Mouse (Mus musculus) right cerebral cortex, postnatal 4 days (tissue): ENCODE results near the gene Ctcfl.

Experiments used
- DNase-seq: peaks from one replicate; pipeline ENCODE4 v3.0.0-alpha.2; 2022

Ctcfl gene

DNA sequence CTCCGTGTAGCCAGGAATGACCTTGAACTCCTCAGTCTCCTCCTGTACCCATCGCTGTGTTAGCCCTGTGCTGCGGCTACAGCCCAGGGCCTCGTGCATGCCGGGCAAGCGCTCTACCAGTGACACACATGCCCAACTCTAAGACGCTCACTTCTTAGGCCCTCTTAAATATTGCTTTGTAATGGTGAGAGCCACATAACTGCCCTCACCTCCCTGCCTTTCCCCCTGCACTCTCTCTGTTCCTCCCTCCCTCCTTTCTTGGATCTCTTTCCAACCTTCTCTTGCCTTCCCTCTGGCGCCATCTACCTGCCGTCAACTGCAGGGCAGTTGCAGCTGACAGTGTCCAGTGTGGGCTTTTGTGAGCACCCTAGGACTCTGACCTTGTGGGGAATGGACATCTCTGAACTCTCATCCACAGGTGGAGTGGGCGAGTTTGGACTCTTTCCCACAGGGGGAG, 38.5 kb downstream of the Ctcfl start:
- DNase-seq, result peak; percentile 73

DNA sequence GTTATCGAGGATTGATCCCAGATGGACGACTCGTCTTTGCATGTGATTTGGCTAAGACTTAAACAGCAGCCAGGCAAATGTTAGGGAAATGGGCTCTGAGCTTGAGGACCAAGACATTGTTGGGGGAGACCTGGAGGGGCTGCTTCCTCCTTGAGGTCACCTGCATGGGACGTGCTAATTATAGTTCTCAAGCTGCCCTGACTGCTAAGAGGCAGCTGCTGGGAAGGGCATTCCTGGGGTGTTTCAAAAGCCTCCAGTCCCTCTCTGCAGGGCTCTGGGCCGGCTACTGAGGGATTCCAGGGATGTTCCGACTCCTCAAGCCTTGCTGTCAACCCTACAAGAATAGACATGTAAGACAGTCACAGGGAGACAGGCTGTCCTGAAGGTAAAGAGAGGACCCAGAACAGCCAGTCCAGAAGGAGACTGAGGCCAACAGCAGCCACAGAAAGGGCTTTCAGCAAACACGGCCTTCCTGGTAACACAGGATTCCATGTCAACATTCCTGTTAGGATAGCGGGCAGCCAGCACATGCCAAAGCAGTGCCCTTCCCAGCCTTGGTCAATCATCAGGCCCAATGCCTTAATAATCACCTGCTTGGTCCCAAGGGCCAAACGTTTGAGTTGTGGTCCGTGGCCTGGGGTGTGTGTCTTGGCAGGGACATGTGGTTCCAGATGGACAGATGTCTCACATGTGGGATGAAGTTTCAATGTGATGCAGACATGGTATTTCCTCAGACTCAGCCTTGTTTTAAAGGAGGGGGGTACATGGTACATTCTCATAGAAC, 39.4 kb downstream of the Ctcfl start:
- DNase-seq, result no peak

DNA sequence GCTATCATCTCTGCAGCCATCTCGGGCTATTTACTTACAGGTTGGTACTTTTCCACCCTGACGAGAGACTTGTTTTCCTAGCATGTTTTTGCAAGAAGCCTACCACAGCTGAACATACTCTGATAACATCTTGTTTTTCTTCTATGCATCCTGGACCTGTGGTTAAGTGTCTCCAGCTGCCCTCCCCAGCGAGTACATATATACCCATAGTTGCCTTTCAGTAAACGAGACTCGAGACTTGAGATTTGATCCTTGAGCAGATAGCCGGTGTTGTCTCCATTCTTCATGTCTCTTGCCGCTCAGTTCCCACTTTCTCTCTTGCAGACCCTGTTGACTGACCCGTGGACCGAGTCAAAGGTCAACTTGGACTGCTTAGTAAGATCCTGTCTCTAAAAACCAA, 42.4 kb downstream of the Ctcfl start:
- no peak for DNase-seq

DNA sequence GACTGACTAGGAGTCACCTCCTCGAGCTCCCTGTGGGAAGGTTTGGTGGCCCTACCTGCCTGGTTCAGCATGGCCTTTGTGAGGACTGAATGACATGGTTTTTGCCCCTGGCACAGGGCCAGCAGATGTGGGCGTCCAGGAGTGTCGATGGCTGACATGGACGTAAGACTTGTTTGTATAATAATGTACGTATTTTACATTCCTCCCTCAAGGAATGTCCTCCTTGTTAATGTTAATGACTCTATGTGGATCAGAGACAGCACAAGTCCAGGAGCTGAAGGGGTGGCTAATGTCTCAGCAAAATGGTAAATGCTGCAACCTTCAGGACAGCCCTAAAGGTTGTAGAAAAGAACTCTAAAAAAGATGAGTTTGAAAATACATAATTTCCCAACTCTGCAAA, 45.7 kb downstream of the Ctcfl start:
- DNase-seq, result no peak

DNA sequence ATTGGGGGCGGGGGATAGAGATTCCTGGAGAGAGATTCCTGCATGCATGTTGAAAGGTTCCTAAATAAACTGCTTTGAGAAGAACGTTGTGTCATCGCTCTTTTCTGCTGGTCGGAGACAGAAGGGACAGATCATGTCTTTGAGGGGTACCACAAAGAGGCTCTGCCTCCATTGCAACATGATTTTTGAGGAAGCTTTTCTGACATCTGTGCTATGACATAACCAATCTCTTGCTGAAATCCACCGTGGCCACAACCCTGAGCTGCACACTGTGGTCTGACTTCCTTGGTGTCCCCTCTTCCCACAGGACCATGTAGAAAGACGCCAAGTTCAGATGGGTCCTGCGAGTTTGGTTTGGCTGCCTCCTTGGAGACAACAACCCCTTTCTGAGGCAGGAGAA, 46.4 kb downstream of the Ctcfl start:
- DNase-seq, result no peak

DNA sequence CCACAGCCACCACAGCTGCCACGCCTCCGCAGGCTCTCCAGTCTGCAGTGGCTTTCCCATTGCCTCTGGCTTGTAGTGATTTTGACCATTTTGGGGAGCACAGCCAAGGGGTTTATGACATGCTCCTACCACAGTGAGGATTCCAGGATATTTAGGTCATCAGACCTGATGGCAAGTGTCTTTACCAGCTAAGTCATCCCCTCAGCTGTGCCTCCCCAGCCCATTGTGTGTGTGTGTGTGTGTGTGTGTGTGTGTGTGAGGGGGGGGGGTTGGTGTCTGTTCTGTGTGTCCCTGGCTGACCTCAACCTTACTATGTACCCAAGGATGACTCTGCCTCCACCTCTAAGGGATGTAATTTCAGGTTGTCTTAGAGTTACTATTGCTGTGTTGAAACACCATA, 54.5 kb downstream of the Ctcfl start:
- no peak for DNase-seq

DNA sequence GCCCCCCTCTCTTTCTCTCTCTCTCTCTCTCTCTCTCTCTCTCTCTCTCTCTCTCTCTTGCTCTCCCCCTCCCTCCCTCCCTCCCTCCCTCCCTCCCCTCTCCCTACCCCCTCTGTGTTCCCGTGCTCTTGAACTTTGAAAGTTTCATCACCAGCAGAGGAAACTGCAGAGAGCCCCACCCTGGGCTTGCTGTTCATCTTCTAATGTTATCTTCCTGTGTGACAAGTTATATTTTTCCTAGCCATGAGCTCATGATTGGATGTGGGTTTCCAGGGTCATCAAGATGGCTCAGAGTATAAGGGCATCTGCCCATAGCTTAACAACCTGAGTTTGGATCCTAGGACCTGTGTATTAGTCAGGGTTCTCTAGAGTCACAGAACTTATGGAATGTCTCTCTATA, 56.1 kb downstream of the Ctcfl start:
- no peak for DNase-seq

DNA sequence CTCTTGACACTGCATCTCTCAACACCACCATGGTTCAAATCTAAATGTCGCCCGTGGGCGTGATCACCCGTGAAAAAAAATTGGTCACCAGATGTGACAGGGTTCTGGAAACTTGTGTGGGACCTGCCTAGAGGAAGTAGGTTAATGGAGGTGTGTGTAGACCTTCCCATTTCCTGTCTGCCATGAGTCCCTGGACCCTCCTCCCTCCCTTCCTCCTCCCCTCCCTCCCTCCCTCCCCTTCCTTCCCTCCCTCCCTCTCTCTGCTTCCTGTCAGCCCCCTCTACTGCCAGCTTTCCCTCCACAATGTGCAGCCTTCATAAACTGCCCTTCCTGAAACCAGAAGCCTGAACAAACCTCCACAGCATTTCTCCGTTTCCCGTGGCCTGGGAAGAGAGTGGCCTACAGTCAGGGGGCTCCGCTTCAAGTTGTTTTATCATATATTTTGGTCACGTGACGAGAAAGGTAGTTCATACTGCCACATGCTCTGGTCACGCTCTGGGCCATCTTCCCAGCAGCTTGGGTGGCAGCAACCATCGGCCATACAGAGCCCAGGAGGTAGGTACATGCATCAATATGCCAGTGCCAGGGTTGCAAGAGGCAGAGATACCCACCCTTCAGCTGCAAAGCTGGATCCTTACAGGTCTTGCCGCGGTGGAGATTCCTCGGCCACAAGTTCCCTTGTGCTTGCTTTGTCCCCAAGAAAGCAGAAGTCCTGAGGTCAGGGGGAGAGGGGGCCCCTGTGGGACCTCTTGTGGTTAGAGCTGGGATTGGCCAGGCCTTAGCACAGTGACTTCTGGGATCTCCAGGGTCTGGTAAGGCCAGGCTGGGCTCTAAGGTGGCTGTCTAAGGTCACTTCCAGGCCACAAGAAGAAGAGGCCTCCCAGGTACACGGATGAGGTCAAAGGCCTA, 57.6 kb downstream of the Ctcfl start:
- no peak for DNase-seq

DNA sequence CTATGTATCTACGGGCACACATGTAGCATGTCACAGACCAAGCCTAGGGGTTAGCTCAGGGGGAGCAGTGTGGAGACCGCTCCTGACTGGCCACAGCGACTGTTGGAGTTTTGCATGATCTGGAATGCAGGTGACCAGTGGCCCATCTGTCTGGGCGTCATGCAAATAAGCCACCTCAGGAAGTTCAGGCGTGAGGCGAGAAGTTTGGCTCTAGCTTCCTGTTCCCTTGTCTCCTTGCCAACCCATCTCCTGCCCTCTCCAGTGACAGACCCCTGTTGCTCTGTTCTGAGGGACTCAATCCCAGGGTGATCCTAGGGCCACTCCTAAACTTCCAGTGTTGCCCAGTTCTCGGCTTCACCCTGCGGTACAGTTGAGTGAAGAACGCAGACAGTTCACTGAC, 58.9 kb downstream of the Ctcfl start:
- no peak for DNase-seq

DNA sequence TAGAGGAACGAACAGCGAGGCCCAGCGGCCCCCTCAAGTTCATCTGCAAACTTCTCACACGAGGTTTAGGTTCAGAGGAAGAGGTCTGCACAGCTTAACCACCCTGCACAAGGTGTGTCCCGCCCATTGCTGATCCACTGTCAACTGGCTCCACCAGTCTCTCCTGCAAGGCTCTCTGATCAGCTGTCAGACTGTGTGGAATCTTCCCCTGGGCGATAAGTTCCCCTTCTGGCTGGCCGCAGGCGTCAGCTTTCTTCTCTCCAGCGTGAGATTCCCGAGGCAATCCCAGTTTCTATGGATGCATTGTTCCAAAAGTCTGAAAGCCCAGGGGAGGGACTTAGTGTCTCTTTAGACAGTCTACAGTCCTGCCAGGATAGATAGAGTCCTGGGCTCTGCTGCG, 61.1 kb downstream of the Ctcfl start:
- no peak for DNase-seq

DNA sequence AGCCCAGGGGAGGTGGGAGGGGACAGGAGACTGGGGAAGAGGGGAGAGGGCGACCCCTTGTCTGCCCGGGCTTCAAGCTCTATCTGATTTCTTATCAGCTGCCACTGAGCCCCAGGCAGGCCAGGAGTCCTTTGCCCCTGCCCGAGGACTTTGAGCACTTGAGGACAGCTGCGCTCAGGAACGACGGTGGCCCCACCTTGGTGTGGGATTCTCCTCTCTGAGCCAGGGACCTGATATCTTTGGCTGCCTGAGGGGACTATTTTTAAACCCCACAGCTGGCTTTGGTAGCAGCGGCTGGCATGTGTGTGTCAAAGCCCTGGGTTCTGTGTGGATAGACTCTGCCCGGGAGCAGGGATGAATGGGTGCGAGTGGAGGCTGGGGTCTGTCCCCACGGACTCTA, 61.7 kb downstream of the Ctcfl start:
- DNase-seq, result no peak

DNA sequence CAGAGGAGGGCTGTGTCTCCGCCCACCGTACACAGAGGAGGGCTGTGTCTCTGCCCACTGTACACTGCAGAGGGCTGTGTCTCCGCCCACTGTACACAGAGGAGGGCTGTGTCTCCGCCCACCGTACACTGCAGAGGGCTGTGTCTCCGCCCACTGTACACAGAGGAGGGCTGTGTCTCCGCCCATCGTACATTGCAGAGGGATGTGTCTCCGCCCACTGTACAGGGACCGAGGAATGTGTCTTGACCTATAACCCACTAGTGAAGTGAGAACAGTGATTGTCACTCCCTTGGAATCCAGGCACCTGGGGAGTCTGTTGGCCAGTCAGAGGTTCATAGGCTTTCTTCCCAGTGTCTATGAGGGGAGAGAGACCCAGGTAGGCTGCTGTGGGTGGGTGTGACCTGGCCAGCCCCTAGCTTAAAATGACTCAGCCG, 62.4 kb downstream of the Ctcfl start:
- no peak for DNase-seq

DNA sequence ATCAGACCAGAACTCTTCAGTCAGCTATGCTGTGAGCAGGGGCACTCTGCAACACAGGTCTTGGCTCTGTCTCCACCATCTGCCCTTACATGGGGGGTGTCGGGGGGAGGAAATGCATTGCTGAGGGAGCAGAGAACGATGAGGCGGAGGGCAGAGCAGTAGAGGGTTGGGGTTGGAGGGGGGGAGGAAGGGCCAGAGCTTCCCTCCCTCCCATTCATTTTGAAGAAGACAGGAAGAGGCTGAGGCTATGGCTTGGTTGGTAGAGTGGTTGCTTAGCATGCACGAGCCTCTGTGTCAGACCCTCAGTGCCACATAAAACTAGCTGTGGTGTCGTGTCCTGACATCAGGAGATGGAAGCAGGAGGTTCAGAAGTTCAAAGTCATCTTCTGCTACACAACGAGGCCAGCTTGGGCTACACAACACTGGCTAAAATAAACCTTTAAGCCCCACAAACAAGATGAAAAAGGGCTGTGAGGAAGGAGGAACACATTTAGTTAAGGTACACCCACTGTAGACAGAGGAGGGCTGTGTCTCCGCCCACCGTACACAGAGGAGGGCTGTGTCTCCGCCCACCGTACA, 62.9 kb downstream of the Ctcfl start:
- no peak for DNase-seq

DNA sequence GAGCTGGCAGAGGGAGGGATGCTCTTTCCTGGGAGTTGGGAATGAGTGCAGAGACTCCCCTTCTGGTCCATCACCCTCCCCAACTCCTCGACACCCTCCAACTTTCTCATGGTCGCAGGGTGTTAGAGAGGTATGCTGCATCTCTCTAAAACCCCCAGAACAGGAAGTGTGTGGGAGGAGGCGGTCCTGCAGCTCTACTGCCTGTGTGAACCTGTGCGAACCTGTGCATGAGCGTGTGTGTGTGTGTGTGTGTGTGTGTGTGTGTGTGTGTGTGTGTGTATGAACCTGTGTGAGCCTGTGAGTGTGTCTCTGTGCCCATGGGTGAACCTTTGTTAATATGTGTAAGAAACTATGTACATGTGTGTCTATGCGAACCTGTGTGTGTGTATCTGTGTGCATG, 65.5 kb downstream of the Ctcfl start:
- DNase-seq, result no peak

DNA sequence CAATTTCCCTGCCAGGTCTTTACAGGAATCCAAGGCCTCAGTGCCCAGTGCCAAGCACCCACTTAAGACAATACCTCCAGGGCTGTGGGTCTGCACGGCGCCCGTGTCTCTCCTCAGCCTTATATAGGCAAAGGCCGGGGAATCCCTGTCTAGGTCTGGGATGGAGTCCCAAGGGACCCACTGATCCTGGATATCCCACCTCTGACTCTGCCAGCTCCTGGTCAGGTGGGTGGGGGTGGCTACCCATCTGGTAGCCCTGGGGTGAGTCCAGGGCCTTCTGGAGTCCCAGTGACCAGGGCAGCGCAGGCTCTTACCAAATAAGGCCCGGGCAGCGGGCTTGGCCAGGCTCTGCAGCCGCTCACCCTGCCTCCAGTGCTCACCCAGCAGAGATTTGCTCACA, 66.4 kb downstream of the Ctcfl start:
- no peak for DNase-seq

DNA sequence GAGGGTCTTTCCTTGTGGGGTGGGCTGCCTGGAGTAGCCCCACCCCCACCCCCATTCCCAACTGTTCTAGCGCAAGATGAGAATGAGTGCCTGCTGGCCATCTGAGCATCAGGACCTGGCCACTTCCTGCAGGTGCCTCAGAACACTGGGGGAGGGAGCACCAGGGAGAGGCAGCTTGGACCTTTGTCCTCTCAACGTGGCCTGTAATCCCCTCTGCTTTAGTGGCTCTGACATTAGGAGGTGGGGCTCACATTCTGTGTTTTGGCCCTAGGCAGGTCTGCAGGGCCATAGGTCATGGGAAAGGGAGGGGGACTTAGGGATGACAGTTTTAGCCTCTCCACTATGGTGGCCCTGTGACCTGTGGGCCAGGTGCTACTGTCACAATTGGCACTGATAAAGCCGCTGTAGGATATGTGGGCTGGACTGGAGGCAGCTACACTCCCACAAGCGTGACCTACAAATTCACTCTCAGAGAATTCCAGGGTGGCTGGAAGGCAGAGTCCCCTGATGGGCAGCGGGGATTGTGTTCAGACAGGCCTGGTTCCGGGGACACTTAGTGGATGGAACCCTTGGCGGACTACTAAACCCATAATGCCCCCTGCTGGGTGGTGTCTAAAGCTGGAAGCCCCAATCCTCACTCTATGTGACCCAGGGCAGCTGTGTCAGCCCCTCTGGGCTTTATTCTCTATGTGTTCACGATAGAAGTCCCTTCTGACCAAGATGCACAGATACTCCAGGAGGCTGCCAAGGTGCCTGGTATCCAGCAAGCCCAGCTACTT, 68.5 kb downstream of the Ctcfl start:
- no peak for DNase-seq

DNA sequence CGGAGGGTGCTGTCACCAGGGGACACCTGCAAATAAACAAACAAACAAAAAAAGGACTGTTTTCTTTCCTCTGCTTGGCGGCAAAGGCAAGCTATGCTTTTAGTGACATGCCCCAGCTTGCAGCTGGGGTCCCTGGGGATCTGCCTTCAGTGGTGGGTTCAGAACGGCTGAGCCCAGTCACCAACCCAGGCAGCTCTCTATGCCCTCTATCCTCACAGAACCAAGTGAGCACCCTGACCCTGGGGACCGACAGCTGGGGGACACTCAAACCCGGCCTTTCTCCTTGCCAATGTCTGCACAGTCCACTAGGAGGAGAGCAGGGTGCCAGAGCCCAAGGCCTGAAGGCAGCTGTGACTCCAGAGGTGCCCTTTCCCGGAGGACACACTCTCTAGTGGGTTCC, 69.5 kb downstream of the Ctcfl start:
- no peak for DNase-seq

DNA sequence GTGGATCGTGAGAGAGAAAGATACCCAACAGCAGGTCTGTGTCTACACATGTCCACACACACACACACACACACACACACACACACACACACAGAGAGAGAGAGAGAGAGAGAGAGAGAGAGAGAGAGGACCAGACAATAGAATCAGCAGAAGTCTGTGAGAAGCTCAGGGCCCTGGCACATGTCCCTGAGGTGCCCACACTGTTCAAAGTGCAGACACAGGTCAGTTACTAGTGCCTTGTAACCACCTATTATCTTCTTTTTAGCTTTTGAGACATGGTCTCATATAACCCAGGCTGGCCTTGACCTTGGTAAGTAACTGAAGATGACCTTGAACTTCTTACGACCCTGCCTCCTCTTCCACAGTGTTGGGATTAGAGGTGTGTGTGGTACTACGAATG, 70.1 kb downstream of the Ctcfl start:
- no peak for DNase-seq

DNA sequence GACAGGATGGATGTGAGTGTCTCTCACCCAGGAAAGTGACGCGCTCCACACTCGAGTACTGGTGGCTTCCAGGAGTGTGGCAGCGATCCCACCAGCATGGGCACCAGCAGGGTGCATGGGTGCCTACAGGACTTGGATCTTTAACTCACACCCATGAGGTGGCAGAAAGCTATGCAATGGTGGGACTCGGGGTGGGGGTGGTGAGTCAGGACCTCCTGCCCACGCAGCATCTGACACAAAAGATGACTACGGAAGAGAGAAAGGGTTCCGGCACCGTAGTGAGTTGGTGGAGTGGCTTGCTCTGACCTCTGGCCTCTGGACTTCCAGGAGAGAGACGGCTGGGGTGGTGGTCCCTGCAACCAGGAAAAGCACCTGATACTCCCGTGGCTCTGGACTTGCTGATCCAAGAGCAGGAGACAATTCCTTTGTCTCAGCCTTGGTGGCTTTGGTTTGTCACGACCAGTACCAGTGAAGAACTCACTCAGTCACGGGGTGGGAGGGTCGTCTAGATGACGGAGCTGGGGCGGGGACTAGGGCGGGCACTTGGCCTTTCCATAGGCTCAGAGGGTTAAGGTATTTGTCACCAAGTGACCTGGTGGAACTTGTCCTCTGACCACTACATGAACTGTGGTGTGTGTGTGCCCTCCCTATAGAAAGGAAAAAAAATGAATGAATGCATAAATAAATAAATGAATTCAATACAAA, 71.1 kb downstream of the Ctcfl start:
- DNase-seq, result no peak

DNA sequence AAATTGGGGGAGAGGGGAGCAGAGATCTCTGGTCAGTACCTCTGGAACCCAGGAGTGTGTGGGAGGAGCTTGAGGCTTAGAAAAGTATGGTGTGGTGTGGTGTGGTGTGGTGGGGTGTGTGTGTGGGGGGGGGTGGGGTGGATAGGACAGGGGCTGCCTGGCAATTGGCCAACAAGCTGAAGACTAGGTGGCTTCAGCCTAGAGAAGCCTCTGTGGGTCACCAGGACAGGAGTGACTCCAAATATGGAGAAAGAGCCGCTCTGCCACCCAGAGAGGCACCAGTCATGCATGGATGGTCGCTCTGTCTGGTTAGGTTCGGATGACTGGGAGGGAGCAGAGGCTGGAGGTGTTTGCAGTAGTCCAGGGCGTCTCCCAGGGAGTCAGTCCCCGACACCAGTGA, 71.9 kb downstream of the Ctcfl start:
- DNase-seq, result no peak

DNA sequence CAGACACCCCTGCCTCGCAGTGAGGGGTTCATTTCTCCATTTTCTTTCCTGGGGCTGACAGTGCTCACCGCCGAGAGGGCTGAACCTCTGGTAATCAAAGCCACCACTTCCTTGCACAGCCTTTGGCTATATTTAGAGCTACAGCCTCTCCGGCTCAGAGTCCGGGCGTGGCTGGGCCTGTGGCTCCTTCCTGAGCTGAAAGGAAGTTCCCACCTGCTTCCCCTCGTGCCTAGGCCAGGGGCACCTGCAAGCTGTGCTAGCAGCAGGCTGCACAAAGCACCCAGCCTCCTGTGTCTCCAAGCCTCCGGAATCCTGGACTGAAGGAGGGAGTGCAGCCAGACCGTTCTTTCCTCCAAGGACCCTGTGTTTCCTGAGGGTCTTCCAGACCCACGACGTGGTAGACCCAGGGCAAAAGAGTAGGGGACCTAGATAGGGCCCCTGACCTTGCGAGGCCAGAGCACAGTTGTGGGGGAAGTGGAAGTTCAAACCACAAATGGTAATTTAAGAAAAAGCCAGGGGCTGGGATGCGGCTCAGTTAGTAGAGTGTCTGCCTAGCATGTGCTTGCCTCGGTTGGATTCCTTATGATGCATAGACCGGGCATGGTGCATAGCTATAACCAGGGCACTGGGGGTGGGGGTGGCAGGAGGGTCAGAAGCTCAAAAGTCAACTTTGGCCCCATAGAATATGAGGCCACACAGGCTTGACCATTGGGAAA, 72.6 kb downstream of the Ctcfl start:
- no peak for DNase-seq
